Mouse (Mus musculus) left cerebral cortex, adult 8-10 months (tissue): ENCODE data around the gene Mbd3. TPM values are rescaled to one million over a fixed set of nuclear protein-coding genes. Genes with fewer than 3 reads are reported as not detected.
A peak's percentile ranks its signal among the peaks of the same experiment; 100 is the strongest.
"Not testable (repeated sequence)": the region's sequence is repeated elsewhere in the genome, so short reads cannot be mapped to it uniquely, and the experiment has no call there.

Experiments used
- DNase-seq, 2 experiments: peaks; one replicate each; pipeline ENCODE4 v3.0.0; 2022; ENCODE audit warnings: low spot score in 2 of 2
- total RNA-seq, 4 experiments: library from RNA; stranded (reverse); gene quantifications; 2 replicates each; pipeline ENCODE4 v1.2.4; 2022

Gene Mbd3
- total RNA-seq, 4 experiments from 2014 or later: 146 to 152 (median 149) TPM

GRCm38 (mm10) chr10:80369995-80370747, 29.2 kb downstream of the Mbd3 start:
- DNase-seq: peak in 1 of 2 experiments; percentile 72

- no peak for DNase-seq
These were observed 31.0 kb downstream of the Mbd3 start for GRCm38 (mm10) chr10:80368392-80368791.

GRCm38 (mm10) chr10:80367954-80368353, 31.4 kb downstream of the Mbd3 start:
- DNase-seq: no peak

- no peak for DNase-seq
These were observed 33.6 kb downstream of the Mbd3 start for GRCm38 (mm10) chr10:80365736-80366135.

- no peak for DNase-seq
These were observed 35.6 kb downstream of the Mbd3 start for GRCm38 (mm10) chr10:80363734-80364133.

- no peak for DNase-seq
These were observed 41.2 kb downstream of the Mbd3 start for GRCm38 (mm10) chr10:80357994-80358639.

GRCm38 (mm10) chr10:80357336-80357735, 42.0 kb downstream of the Mbd3 start:
- peak in 1 of 2 experiments; percentile 68 for DNase-seq

- no peak for DNase-seq
These were observed 42.6 kb downstream of the Mbd3 start for GRCm38 (mm10) chr10:80356737-80357136.

- DNase-seq: no peak
These were observed 43.2 kb downstream of the Mbd3 start, which contains the start of gene Plk5 for GRCm38 (mm10) chr10:80356001-80356682. TSS of gene Plk5 (plus strand) at chr10:80356459.

- DNase-seq: no peak
These were observed 43.9 kb downstream of the Mbd3 start for GRCm38 (mm10) chr10:80355431-80355830.

GRCm38 (mm10) chr10:80352727-80353126, 46.6 kb downstream of the Mbd3 start:
- no peak for DNase-seq

- DNase-seq: no peak
These were observed 47.5 kb downstream of the Mbd3 start for GRCm38 (mm10) chr10:80351896-80352295.

- peak in 1 of 2 experiments; percentile 79 for DNase-seq
These were observed 49.1 kb downstream of the Mbd3 start for GRCm38 (mm10) chr10:80350292-80350691.

- no peak for DNase-seq
These were observed 50.4 kb downstream of the Mbd3 start for GRCm38 (mm10) chr10:80348981-80349380.

- DNase-seq: no peak
These were observed 51.0 kb downstream of the Mbd3 start, which contains the start of gene Adamtsl5 for GRCm38 (mm10) chr10:80348244-80348781. TSS of gene Adamtsl5 (minus strand) at chr10:80348412.

- DNase-seq: no peak
These were observed 51.8 kb downstream of the Mbd3 start for GRCm38 (mm10) chr10:80347514-80347967.

GRCm38 (mm10) chr10:80345929-80346328, 53.4 kb downstream of the Mbd3 start:
- not testable (repeated sequence) for DNase-seq

GRCm38 (mm10) chr10:80345122-80345521, 54.2 kb downstream of the Mbd3 start:
- no peak for DNase-seq

- DNase-seq: no peak
These were observed 55.2 kb downstream of the Mbd3 start for GRCm38 (mm10) chr10:80344131-80344661.

GRCm38 (mm10) chr10:80343425-80343895, 55.9 kb downstream of the Mbd3 start:
- DNase-seq: no peak

GRCm38 (mm10) chr10:80342749-80343424, 56.5 kb downstream of the Mbd3 start:
- DNase-seq: no peak
